Comparison of ENCODE assay signal across 22 mouse cellular contexts in genomic region chr15:36719241-36719640, GRCm38 (mm10).
A peak's percentile ranks its signal among the peaks of the same experiment; 100 is the strongest.
DNase-seq lines count a peak whose midpoint lies in the region; ATAC-seq and TF ChIP-seq lines count a peak whose summit lies in the region.
"Had no signal": no experiment of that assay in that cellular context is flagged by ENCODE, and none has a peak within 500 bp of the region (broad histone marks: within the 10 kb centered on the region; RNA-seq: fewer than 3 reads in every experiment).

No protein-coding gene starts in this region.

- H3K4me1 ChIP-seq in lung, adult 2 months (ENCODE audit: control insufficient read depth, insufficient read depth, low read length), result peaks cover 8% of the 10 kb centered on the region
- H3K4me1 ChIP-seq in CH12.LX (ENCODE audit: control insufficient read depth in 1 of 2, insufficient read depth in 2 of 2), result peaks cover 11 to 24% of the 10 kb centered on the region in 2 experiments

- WGBS in lung, adult 2 months, result 42% methylated on average over 2 of the region's 2 CpGs

- H3K9ac ChIP-seq in CH12.LX (ENCODE audit: insufficient read depth, low read depth), result no peak overlapping the region
- H3K9ac ChIP-seq: forebrain, embryonic 15.5 days; hindbrain, embryonic 14.5 days; intestine, embryonic 15.5 days; liver, embryonic 13.5 days; lung, embryonic 15.5 days; midbrain, embryonic 15.5 days had no signal

- H3K4me2 ChIP-seq in CH12.LX (ENCODE audit: insufficient read depth, low read depth, poor library complexity, severe bottlenecking), result no peak overlapping the region
- H3K4me2 ChIP-seq: forebrain, embryonic 15.5 days; heart, embryonic 11.5 days; hindbrain, embryonic 14.5 days; intestine, embryonic 15.5 days; liver, embryonic 13.5 days; lung, embryonic 15.5 days; midbrain, embryonic 15.5 days had no signal

- peak; percentile 86 for TF ChIP-seq EP300 in CH12.LX (IDR thresholded peaks at IDR 0.05; ENCODE audit: low read length)

- TF ChIP-seq POLR2A in lung, adult 2 months (IDR thresholded peaks at IDR 0.05; ENCODE audit: borderline replicate concordance, extremely low read depth, low read depth, low read length), result no peak
- TF ChIP-seq POLR2A in CH12.LX (IDR thresholded peaks at IDR 0.05; ENCODE audit: low read depth, low read length), result no peak

- H3K79me2 ChIP-seq in CH12.LX (replicated peaks; ENCODE audit: control insufficient read depth, extremely low read depth, insufficient read depth, poor library complexity, severe bottlenecking), result no peaks in the 10 kb centered on the region

- TF ChIP-seq CTCF in lung, adult 2 months (IDR thresholded peaks at IDR 0.05; ENCODE audit: insufficient read depth, low read length), result no peak
- no peak for TF ChIP-seq CTCF in CH12.LX (conservative IDR thresholded peaks at IDR 0.05 in 1 of 2, IDR thresholded peaks at IDR 0.05 in 1 of 2; ENCODE audit: low read depth in 2 of 2, low read length in 2 of 2)

- H3K4me3 ChIP-seq in lung, adult 2 months (replicated peaks; ENCODE audit: extremely low read depth, low read depth, low read length), result no peak overlapping the region
- no peak overlapping the region for H3K4me3 ChIP-seq in CH12.LX (replicated peaks in 1 of 3; ENCODE audit: low read depth in 2 of 3, low read length in 2 of 3, poor library complexity in 1 of 3)
- H3K4me3 ChIP-seq: forebrain, embryonic 15.5 days; intestine, embryonic 15.5 days; liver, embryonic 13.5 days; lung, embryonic 15.5 days; midbrain, embryonic 15.5 days had no signal

- no peaks in the 10 kb centered on the region for H3K9me3 ChIP-seq in CH12.LX (replicated peaks; ENCODE audit: low read length)
- H3K9me3 ChIP-seq: forebrain, embryonic 15.5 days; intestine, embryonic 15.5 days; liver, embryonic 13.5 days; lung, embryonic 15.5 days; megakaryocyte, embryonic 14.5 days; midbrain, embryonic 15.5 days had no signal

- H3K36me3 ChIP-seq in CH12.LX (replicated peaks in 1 of 2; ENCODE audit: control insufficient read depth in 1 of 2, insufficient read depth in 1 of 2, low read length in 1 of 2), result no peaks in the 10 kb centered on the region
- H3K36me3 ChIP-seq: forebrain, embryonic 15.5 days; intestine, embryonic 15.5 days; liver, embryonic 13.5 days; lung, embryonic 15.5 days; midbrain, embryonic 15.5 days had no signal

- DNase-seq in lung, postnatal 25 days (ENCODE audit: low spot score), result peak; percentile 43
- DNase-seq in lung, adult 2 months, result no peak
- peak; percentile 85 for DNase-seq in CH12.LX (ENCODE audit: extremely low read depth)
- no peak for DNase-seq in gastrocnemius, postnatal 4 days (ENCODE audit: low spot score in 2 of 2)
- no peak for DNase-seq in layer of hippocampus, adult 18-20 months (ENCODE audit: low spot score in 2 of 2)
- DNase-seq: cerebellum, adult 8-10 months; gastrocnemius, postnatal 14 days; heart, postnatal 10 days; kidney, adult 9 months; liver, embryonic 13.5 days; retina, postnatal 1 day; thymus, postnatal 25 days had no signal

- H3K27me3 ChIP-seq in CH12.LX (replicated peaks), result peaks cover 15% of the 10 kb centered on the region
- H3K27me3 ChIP-seq: forebrain, embryonic 15.5 days; intestine, embryonic 15.5 days; liver, embryonic 13.5 days; lung, embryonic 15.5 days; megakaryocyte, embryonic 14.5 days; midbrain, embryonic 15.5 days had no signal

- in situ Hi-C loops in CH12.LX (cut with MboI; ENCODE audit: low pct_ligation_motif_present, low pct_unique_long_range_greater_than_20kb, low sequenced_read_pairs), result loop anchor here (25.0 kb wide), 1 partner anchor 132 kb away; no protein-coding TSS in a partner anchor

- no peak for TF ChIP-seq RAD21 in CH12.LX (IDR thresholded peaks at IDR 0.05; ENCODE audit: low read depth, low read length)

- peak; percentile 72 to 78 for ATAC-seq in hematopoietic stem cell, adult 5-6 weeks (replicated peaks in 1 of 2; ENCODE audit: insufficient read depth in 1 of 2, low FRiP score in 2 of 2, low TSS enrichment in 1 of 2, low read depth in 1 of 2, poor library complexity in 2 of 2, severe bottlenecking in 2 of 2)
- ATAC-seq in neutrophil, adult 5-6 weeks (ENCODE audit: extremely low read depth, insufficient number of reproducible peaks, low FRiP score, poor library complexity, severe bottlenecking), result peak; percentile 79
- ATAC-seq in activated CD4-positive, CD25-positive, alpha-beta regulatory T cell, adult 4 months, result no peak
- ATAC-seq: forebrain, embryonic 15.5 days; intestine, embryonic 15.5 days; midbrain, embryonic 15.5 days had no signal

- dilution Hi-C loops in CH12.LX (cut with MboI; ENCODE audit: extremely low pct_ligation_motif_present, extremely low pct_unique_long_range_greater_than_20kb, low sequenced_read_pairs), result no loop called here

- no peak overlapping the region for H3K27ac ChIP-seq in CH12.LX (ENCODE audit: insufficient read depth, low read depth)
- H3K27ac ChIP-seq: forebrain, embryonic 15.5 days; hindbrain, embryonic 14.5 days; intestine, embryonic 15.5 days; liver, embryonic 13.5 days; lung, embryonic 15.5 days; midbrain, embryonic 15.5 days had no signal

TF ChIP-seq in CH12.LX, 34 proteins besides CTCF, POLR2A, EP300 and RAD21:
- TF ChIP-seq USF1 (IDR thresholded peaks at IDR 0.05; ENCODE audit: low read depth, low read length) (no peak), SIN3A (IDR thresholded peaks at IDR 0.05; ENCODE audit: low read length) (0 out of 2 replicates have a peak, but pooled peaks have one; percentile 33), USF2 (conservative IDR thresholded peaks at IDR 0.05; ENCODE audit: low read depth, low read length) (no peak), JUN (IDR thresholded peaks at IDR 0.05; ENCODE audit: insufficient read depth, low read depth, low read length) (peak; percentile 34; the same call in 1 of the 2 replicates), ZKSCAN1 (IDR thresholded peaks at IDR 0.05; ENCODE audit: borderline replicate concordance, low read depth, low read length) (no peak), NELFE (IDR thresholded peaks at IDR 0.05; ENCODE audit: low read depth, low read length) (no peak), ETS1 (conservative IDR thresholded peaks at IDR 0.05; ENCODE audit: low read depth, low read length) (peak; percentile 48; the same call in 1 of the 2 replicates), ELF1 (IDR thresholded peaks at IDR 0.05; ENCODE audit: low read depth, low read length) (peak; percentile 74), BHLHE40 (IDR thresholded peaks at IDR 0.05; ENCODE audit: low read depth, low read length) (peak; percentile 61), MYC (IDR thresholded peaks at IDR 0.05; ENCODE audit: low read depth, low read length) (0 out of 2 replicates have a peak, but pooled peaks have one; percentile 32), CHD1 (IDR thresholded peaks at IDR 0.05; ENCODE audit: low read depth, low read length) (no peak), JUND (conservative IDR thresholded peaks at IDR 0.05; ENCODE audit: low read depth, low read length) (peak; percentile 58), MXI1 (IDR thresholded peaks at IDR 0.05; ENCODE audit: low read depth, low read length) (no peak), POLR2AphosphoS2 (IDR thresholded peaks at IDR 0.05; ENCODE audit: low read depth, low read length) (no peak), MAFK (IDR thresholded peaks at IDR 0.05; ENCODE audit: insufficient replicate concordance, low read length) (peak; percentile 59; the same call in 1 of the 2 replicates), TBP (conservative IDR thresholded peaks at IDR 0.05; ENCODE audit: low read depth, low read length) (no peak), MEF2A (IDR thresholded peaks at IDR 0.05; ENCODE audit: borderline replicate concordance, low read depth, low read length) (0 out of 2 replicates have a peak, but pooled peaks have one; percentile 30), IRF4 (IDR thresholded peaks at IDR 0.05; ENCODE audit: low read depth, low read length) (peak; percentile 78), HCFC1 (IDR thresholded peaks at IDR 0.05; ENCODE audit: low read depth, low read length) (no peak)

Comparison
In these comparisons a context has a peak if more than half of its experiments do, and no peak if none do; other contexts are left out.
1. DNase-seq: peak in lung, postnatal 25 days (single experiment) and CH12.LX (single experiment); none in lung, adult 2 months (single experiment), gastrocnemius, postnatal 4 days (0 of 2) and layer of hippocampus, adult 18-20 months (0 of 2).